14 mouse cellular contexts compared by ENCODE assay signal in the genomic region with DNA sequence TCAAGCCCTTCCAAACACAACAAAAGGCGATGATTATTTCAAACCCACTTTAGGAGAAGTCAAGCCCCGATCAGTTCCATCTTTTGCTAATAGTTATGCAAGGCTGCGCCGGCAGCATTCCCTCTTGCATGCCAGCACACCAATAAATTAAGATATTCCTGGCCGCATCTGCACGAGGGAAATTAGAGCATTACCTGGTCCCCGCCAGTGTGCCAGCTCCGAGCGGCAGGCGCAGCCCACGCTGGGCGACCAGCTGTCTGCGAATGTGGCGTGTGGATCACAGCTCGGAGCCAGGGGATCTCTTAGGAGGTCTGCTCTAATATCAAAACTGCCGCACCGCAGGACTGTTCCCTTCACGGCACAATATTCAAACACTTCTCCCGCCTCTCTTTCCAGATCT.
DNase-seq lines count a peak whose midpoint lies in the region; ATAC-seq and TF ChIP-seq lines count a peak whose summit lies in the region.
"Had no signal": no experiment of that assay in that cellular context is flagged by ENCODE, and none has a peak within 500 bp of the region (broad histone marks: within the 10 kb centered on the region; RNA-seq: fewer than 3 reads in every experiment).

No protein-coding gene starts in this region.

- TF ChIP-seq CTCF in gastrocnemius, adult 2 months (IDR thresholded peaks at IDR 0.05): no peak
- no peak for TF ChIP-seq CTCF in intestine, postnatal 0 days (IDR thresholded peaks at IDR 0.05; ENCODE audit: low read depth)

- DNase-seq in gastrocnemius, adult 2 months: peak; percentile 31
- DNase-seq in gastrocnemius, postnatal 25 days: no peak
- DNase-seq in ES-E14 (ENCODE audit: low read depth, low spot score): no peak
- DNase-seq in cerebellum, adult 9-10 months: peak; percentile 86
- DNase-seq in heart, postnatal 14 days: no peak
- DNase-seq: B cell, adult 2 months; gastrocnemius, postnatal 14 days; kidney, postnatal 14 days; thymus, postnatal 25 days had no signal

- no peak overlapping the region for H3K9ac ChIP-seq in ES-E14 (ENCODE audit: insufficient read depth, low read depth, low read length, poor library complexity, severe bottlenecking)
- H3K9ac ChIP-seq in limb, embryonic 13.5 days: no peak overlapping the region
- H3K9ac ChIP-seq in intestine, postnatal 0 days (ENCODE audit: low read depth, low read length): no peak overlapping the region
- H3K9ac ChIP-seq: forebrain, embryonic 15.5 days; liver, embryonic 15.5 days had no signal

- H3K27ac ChIP-seq in gastrocnemius, adult 2 months: no peak overlapping the region
- no peak overlapping the region for H3K27ac ChIP-seq in ES-E14 (ENCODE audit: insufficient read depth, low read depth, low read length, poor library complexity, severe bottlenecking)
- peak overlapping the region; percentile 48; the same call in 1 of the 2 replicates for H3K27ac ChIP-seq in limb, embryonic 13.5 days
- no peak overlapping the region for H3K27ac ChIP-seq in intestine, postnatal 0 days (ENCODE audit: low read depth, low read length)
- H3K27ac ChIP-seq: forebrain, embryonic 15.5 days; liver, embryonic 15.5 days had no signal

- in situ Hi-C loops in ES-E14 (cut with MboI; ENCODE audit: low sequenced_read_pairs in 2 of 2, unreplicated experiment in 2 of 2): loop anchor here in 1 of 2 experiments (10.0 kb wide), 1 partner anchor 147 kb away; no protein-coding TSS in a partner anchor

- no peak for ATAC-seq in limb, embryonic 13.5 days (ENCODE audit: low FRiP score, low read depth)
- no peak for ATAC-seq in erythroid progenitor cell, adult 5-6 weeks (replicated peaks; ENCODE audit: low FRiP score, poor library complexity, severe bottlenecking)
- ATAC-seq in intestine, postnatal 0 days: no peak
- ATAC-seq: forebrain, embryonic 15.5 days had no signal

- WGBS in limb, embryonic 13.5 days: 70% methylated on average over 19 of the region's 19 CpGs
- WGBS in intestine, postnatal 0 days: 91% methylated on average over 19 of the region's 19 CpGs

- H3K4me1 ChIP-seq in ES-E14 (ENCODE audit: control insufficient read depth in 2 of 2, insufficient read depth in 2 of 2, low read length in 2 of 2, poor library complexity in 1 of 2): peaks cover 0 to 8% of the 10 kb centered on the region in 2 experiments; a peak in 2 of 4 replicates
- H3K4me1 ChIP-seq in limb, embryonic 13.5 days: peaks cover 57% of the 10 kb centered on the region
- H3K4me1 ChIP-seq in intestine, postnatal 0 days (replicated peaks; ENCODE audit: control insufficient read depth, insufficient read depth, low read length): no peaks in the 10 kb centered on the region
- H3K4me1 ChIP-seq: liver, embryonic 15.5 days had no signal

- no peaks in the 10 kb centered on the region for H3K36me3 ChIP-seq in ES-E14 (ENCODE audit: control insufficient read depth, insufficient read depth, low read length, poor library complexity, severe bottlenecking)
- 0 out of 2 replicates have a peak, but pooled peaks cover 2% of the 10 kb centered on the region for H3K36me3 ChIP-seq in limb, embryonic 13.5 days
- no peaks in the 10 kb centered on the region for H3K36me3 ChIP-seq in intestine, postnatal 0 days (ENCODE audit: control insufficient read depth, insufficient read depth)
- H3K36me3 ChIP-seq: forebrain, embryonic 15.5 days; liver, embryonic 15.5 days had no signal

- H3K27me3 ChIP-seq in limb, embryonic 13.5 days: no peaks in the 10 kb centered on the region
- no peaks in the 10 kb centered on the region for H3K27me3 ChIP-seq in intestine, postnatal 0 days (replicated peaks; ENCODE audit: control insufficient read depth, insufficient read depth, low read length)
- H3K27me3 ChIP-seq: forebrain, embryonic 15.5 days; liver, embryonic 15.5 days had no signal

- no peak overlapping the region for H3K4me2 ChIP-seq in limb, embryonic 13.5 days (replicated peaks)
- H3K4me2 ChIP-seq in intestine, postnatal 0 days (replicated peaks; ENCODE audit: low read depth): no peak overlapping the region
- H3K4me2 ChIP-seq: forebrain, embryonic 15.5 days; liver, embryonic 15.5 days had no signal

- intact Hi-C loops in gastrocnemius, adult 2 months (cut with DNase I): no loop called here
- intact Hi-C loops in heart, postnatal 14 days (cut with DNase I): no loop called here

- H3K4me3 ChIP-seq in gastrocnemius, adult 2 months: peak overlapping the region; percentile 3; the same call in 1 of the 2 replicates
- H3K4me3 ChIP-seq in ES-E14 (ENCODE audit: insufficient read depth in 1 of 2, low read depth in 1 of 2, low read length in 2 of 2, poor library complexity in 1 of 2, severe bottlenecking in 1 of 2): peak overlapping the region; percentile 17 to 41; a peak in 2 of 4 replicates
- H3K4me3 ChIP-seq in limb, embryonic 13.5 days: no peak overlapping the region
- no peak overlapping the region for H3K4me3 ChIP-seq in intestine, postnatal 0 days (ENCODE audit: low read depth, low read length)
- H3K4me3 ChIP-seq: forebrain, embryonic 15.5 days; liver, embryonic 15.5 days had no signal

- no peaks in the 10 kb centered on the region for H3K9me3 ChIP-seq in ES-E14 (ENCODE audit: control insufficient read depth, insufficient read depth, low read depth, low read length)
- H3K9me3 ChIP-seq in limb, embryonic 13.5 days: no peaks in the 10 kb centered on the region
- H3K9me3 ChIP-seq in intestine, postnatal 0 days (ENCODE audit: control insufficient read depth): no peaks in the 10 kb centered on the region
- H3K9me3 ChIP-seq: forebrain, embryonic 15.5 days; liver, embryonic 15.5 days had no signal

TF ChIP-seq in ES-E14, 5 proteins besides CTCF, POLR2A, EP300 and RAD21:
- TF ChIP-seq ZC3H11A (IDR thresholded peaks at IDR 0.05; ENCODE audit: borderline replicate concordance, low read depth, low read length): no peak
- no peak for TF ChIP-seq ZNF384 (IDR thresholded peaks at IDR 0.05; ENCODE audit: low read depth, low read length)
- no peak for TF ChIP-seq HCFC1 (IDR thresholded peaks at IDR 0.05; ENCODE audit: borderline replicate concordance, insufficient read depth, low read length)
- no peak for TF ChIP-seq CHD2 (IDR thresholded peaks at IDR 0.05; ENCODE audit: low read depth, low read length)
- no peak for TF ChIP-seq MAFK (IDR thresholded peaks at IDR 0.05; ENCODE audit: insufficient read depth, low read depth, low read length)

Comparison
In these comparisons a context has a peak if more than half of its experiments do, and no peak if none do; other contexts are left out.
1. DNase-seq: peak in gastrocnemius, adult 2 months (single experiment) and cerebellum, adult 9-10 months (single experiment); none in gastrocnemius, postnatal 25 days (single experiment), ES-E14 (single experiment) and heart, postnatal 14 days (0 of 2).
2. H3K4me3 ChIP-seq: peak in gastrocnemius, adult 2 months (single experiment) and ES-E14 (2 of 2); none in limb, embryonic 13.5 days (single experiment) and intestine, postnatal 0 days (single experiment).